Mouse (Mus musculus): ENCODE results near the gene 1700049E17Rik2. TPM values are rescaled to one million over a fixed set of nuclear protein-coding genes. Genes with fewer than 3 reads are reported as not detected.
"Not testable (repeated sequence)": the region's sequence is repeated elsewhere in the genome, so short reads cannot be mapped to it uniquely, and the experiment has no call there.

The 1700049E17Rik2 gene
- polyA plus RNA-seq (2016; fragmentation: Nextera tagmentation; extraction: Ambion mirVana): not detected in 2 replicates

- H3K27ac ChIP-seq; H3K36me3 ChIP-seq; DNase-seq (ENCODE audit: low spot score); H3K4me1 ChIP-seq (replicated peaks); H3K9me3 ChIP-seq; H3K27me3 ChIP-seq (ENCODE audit: insufficient read depth, poor library complexity, severe bottlenecking); H3K4me3 ChIP-seq: not testable (repeated sequence)
- no CpG with 5 or more reads among the region's 1 CpGs for WGBS
These were observed at the start of gene 1700049E17Rik2 for GRCm38 (mm10) chr14:41572911-41573310. 1700049E17Rik2 (plus strand) TSS chr14:41573211.

- DNase-seq (ENCODE audit: low spot score); H3K27me3 ChIP-seq (ENCODE audit: insufficient read depth, poor library complexity, severe bottlenecking); H3K27ac ChIP-seq; H3K4me3 ChIP-seq; H3K4me1 ChIP-seq (replicated peaks); H3K9me3 ChIP-seq; H3K36me3 ChIP-seq: not testable (repeated sequence)
- 82% methylated on average over 1 of the region's 1 CpGs for WGBS
These were observed 48.3 kb upstream of the 1700049E17Rik2 start for GRCm38 (mm10) chr14:41524695-41525094.

- DNase-seq (ENCODE audit: low spot score); H3K27ac ChIP-seq; H3K4me3 ChIP-seq; H3K9me3 ChIP-seq; H3K4me1 ChIP-seq (replicated peaks); H3K36me3 ChIP-seq; H3K27me3 ChIP-seq (ENCODE audit: insufficient read depth, poor library complexity, severe bottlenecking): not testable (repeated sequence)
- no CpG with 5 or more reads among the region's 2 CpGs for WGBS
These were observed 17.5 kb upstream of the 1700049E17Rik2 start, which contains the start of gene Gm7970 for GRCm38 (mm10) chr14:41555483-41555882. Gm7970 (minus strand) TSS chr14:41555583.

GRCm38 (mm10) chr14:41586346-41586745 is 13.3 kb downstream of the 1700049E17Rik2 start:
- H3K4me1 ChIP-seq (replicated peaks); H3K27ac ChIP-seq; H3K9me3 ChIP-seq; H3K4me3 ChIP-seq; H3K27me3 ChIP-seq (ENCODE audit: insufficient read depth, poor library complexity, severe bottlenecking); DNase-seq (ENCODE audit: low spot score); H3K36me3 ChIP-seq: not testable (repeated sequence)
- WGBS: 79% methylated on average over 1 of the region's 1 CpGs

- H3K9me3 ChIP-seq; DNase-seq (ENCODE audit: low spot score); H3K27ac ChIP-seq; H3K4me3 ChIP-seq; H3K36me3 ChIP-seq; H3K27me3 ChIP-seq (ENCODE audit: insufficient read depth, poor library complexity, severe bottlenecking); H3K4me1 ChIP-seq (replicated peaks): not testable (repeated sequence)
- 92% methylated on average over 15 of the region's 15 CpGs for WGBS
These were observed 27.9 kb downstream of the 1700049E17Rik2 start for GRCm38 (mm10) chr14:41600935-41601334.

GRCm38 (mm10) chr14:41610690-41611089 is 37.7 kb downstream of the 1700049E17Rik2 start:
- H3K4me1 ChIP-seq (replicated peaks); H3K27ac ChIP-seq: not testable (repeated sequence)
- 83% methylated on average over 1 of the region's 1 CpGs for WGBS

GRCm38 (mm10) chr14:41622535-41622934 is 49.5 kb downstream of the 1700049E17Rik2 start:
- H3K4me1 ChIP-seq (replicated peaks); H3K36me3 ChIP-seq; H3K4me3 ChIP-seq; DNase-seq (ENCODE audit: low spot score); H3K9me3 ChIP-seq; H3K27ac ChIP-seq; H3K27me3 ChIP-seq (ENCODE audit: insufficient read depth, poor library complexity, severe bottlenecking): not testable (repeated sequence)
- 96% methylated on average over 5 of the region's 5 CpGs for WGBS

More at GRCm38 (mm10) chr14:41610690-41611089, 37.7 kb downstream of the 1700049E17Rik2 start:
- H3K36me3 ChIP-seq; H3K27me3 ChIP-seq (ENCODE audit: insufficient read depth, poor library complexity, severe bottlenecking); H3K9me3 ChIP-seq; H3K4me3 ChIP-seq; DNase-seq (ENCODE audit: low spot score): not testable (repeated sequence)

GRCm38 (mm10) chr14:41624512-41624911 is 51.5 kb downstream of the 1700049E17Rik2 start, which contains the start of gene Gm3072:
Gm3072 (minus strand) TSS chr14:41624612.
- not testable (repeated sequence) for DNase-seq (ENCODE audit: low spot score); H3K4me3 ChIP-seq; H3K36me3 ChIP-seq; H3K27me3 ChIP-seq (ENCODE audit: insufficient read depth, poor library complexity, severe bottlenecking); H3K9me3 ChIP-seq; H3K27ac ChIP-seq; H3K4me1 ChIP-seq (replicated peaks)
- WGBS: 85% methylated on average over 1 of the region's 2 CpGs

GRCm38 (mm10) chr14:41630144-41630543 is 57.1 kb downstream of the 1700049E17Rik2 start:
- not testable (repeated sequence) for H3K9me3 ChIP-seq; H3K27ac ChIP-seq; H3K36me3 ChIP-seq; DNase-seq (ENCODE audit: low spot score); H3K4me3 ChIP-seq; H3K4me1 ChIP-seq (replicated peaks); H3K27me3 ChIP-seq (ENCODE audit: insufficient read depth, poor library complexity, severe bottlenecking)
- 95% methylated on average over 10 of the region's 11 CpGs for WGBS

Other genes with a start within 250 kb of the 1700049E17Rik2 start
- not detected in 2 replicates for gene Gm5798, start 224.6 kb upstream of the 1700049E17Rik2 start, polyA plus RNA-seq (2016; fragmentation: Nextera tagmentation; extraction: Ambion mirVana)
- not detected in 2 replicates for gene Gm7945, start 186.8 kb upstream of the 1700049E17Rik2 start, polyA plus RNA-seq (2016; fragmentation: Nextera tagmentation; extraction: Ambion mirVana)
- gene Gm6482, start 164.9 kb upstream of the 1700049E17Rik2 start, polyA plus RNA-seq (2016; fragmentation: Nextera tagmentation; extraction: Ambion mirVana): not detected in 2 replicates
- not detected in 2 replicates for gene Gm7954, start 119.7 kb upstream of the 1700049E17Rik2 start, polyA plus RNA-seq (2016; fragmentation: Nextera tagmentation; extraction: Ambion mirVana)
- gene Gm3486, start 83.7 kb upstream of the 1700049E17Rik2 start, polyA plus RNA-seq (2016; fragmentation: Nextera tagmentation; extraction: Ambion mirVana): not detected in 2 replicates
- gene Gm7970, start 17.6 kb upstream of the 1700049E17Rik2 start, polyA plus RNA-seq (2016; fragmentation: Nextera tagmentation; extraction: Ambion mirVana): not detected in 2 replicates
- not detected in 2 replicates for gene Gm3072, start 51.4 kb downstream of the 1700049E17Rik2 start, polyA plus RNA-seq (2016; fragmentation: Nextera tagmentation; extraction: Ambion mirVana)
- gene Gm3676, start 73.3 kb downstream of the 1700049E17Rik2 start, polyA plus RNA-seq (2016; fragmentation: Nextera tagmentation; extraction: Ambion mirVana): not detected in 2 replicates
- gene Gm8068, start 128.7 kb downstream of the 1700049E17Rik2 start, polyA plus RNA-seq (2016; fragmentation: Nextera tagmentation; extraction: Ambion mirVana): not detected in 2 replicates
- not detected in 2 replicates for gene Gm7929, start 177.4 kb downstream of the 1700049E17Rik2 start, polyA plus RNA-seq (2016; fragmentation: Nextera tagmentation; extraction: Ambion mirVana)
- gene Gm47189, start 199.2 kb downstream of the 1700049E17Rik2 start, polyA plus RNA-seq (2016; fragmentation: Nextera tagmentation; extraction: Ambion mirVana): not detected in 2 replicates